Mouse (Mus musculus): ENCODE measurements around the gene Gm7978. TPM values are rescaled to one million over a fixed set of nuclear protein-coding genes. Genes with fewer than 3 reads are reported as not detected.
"Not testable (repeated sequence)": the region's sequence is repeated elsewhere in the genome, so short reads cannot be mapped to it uniquely, and the experiment has no call there.

The Gm7978 gene
- not detected in 2 replicates for polyA plus RNA-seq (2012; ENCODE audit: insufficient read depth, low replicate concordance)

- not testable (repeated sequence) for H3K9me3 ChIP-seq; H3K4me1 ChIP-seq; H3K36me3 ChIP-seq (replicated peaks; ENCODE audit: low read length); H3K4me3 ChIP-seq (replicated peaks); H3K27me3 ChIP-seq (replicated peaks)
Observed at GRCm38 (mm10) chr5:95736073-95736472, at the start of gene Gm7978. Gene Gm7978 (minus strand): TSS chr5:95736173.

GRCm38 (mm10) chr5:95775690-95776089, 39.7 kb upstream of the Gm7978 start, which contains the start of gene E330014E10Rik:
Gene E330014E10Rik (plus strand): TSS chr5:95775990.
- not testable (repeated sequence) for H3K27me3 ChIP-seq (replicated peaks); H3K4me3 ChIP-seq (replicated peaks); H3K9me3 ChIP-seq; H3K36me3 ChIP-seq (replicated peaks; ENCODE audit: low read length); H3K4me1 ChIP-seq

- H3K4me3 ChIP-seq (replicated peaks); H3K4me1 ChIP-seq; H3K36me3 ChIP-seq (replicated peaks; ENCODE audit: low read length); H3K9me3 ChIP-seq; H3K27me3 ChIP-seq (replicated peaks): not testable (repeated sequence)
Observed at GRCm38 (mm10) chr5:95741714-95742113, 5.7 kb upstream of the Gm7978 start, which contains the start of gene Gm7982. Gene Gm7982 (plus strand): TSS chr5:95742014.

Other genes with a start within 250 kb of the Gm7978 start
- not detected in 2 replicates for gene Gm3286, start 225.4 kb downstream of the Gm7978 start, polyA plus RNA-seq (2012; ENCODE audit: insufficient read depth, low replicate concordance)
- not detected in 2 replicates for gene Gm7971, start 141.3 kb downstream of the Gm7978 start, polyA plus RNA-seq (2012; ENCODE audit: insufficient read depth, low replicate concordance)
- not detected in 2 replicates for gene Gm7982, start 5.8 kb upstream of the Gm7978 start, polyA plus RNA-seq (2012; ENCODE audit: insufficient read depth, low replicate concordance)
- gene E330014E10Rik, start 39.8 kb upstream of the Gm7978 start, polyA plus RNA-seq (2012; ENCODE audit: insufficient read depth, low replicate concordance), result not detected in 2 replicates
- not detected in 2 replicates for gene Cxcl13, start 220.8 kb upstream of the Gm7978 start, polyA plus RNA-seq (2012; ENCODE audit: insufficient read depth, low replicate concordance)

All from megakaryocyte, embryonic 14.5 days (primary cell).